Mouse (Mus musculus) myocyte (in vitro differentiated cells): ENCODE results near the gene Gm4981.
"Not testable (repeated sequence)": the region's sequence is repeated elsewhere in the genome, so short reads cannot be mapped to it uniquely, and the experiment has no call there.

Experiments used
- CEBPB ChIP-seq: IDR thresholded peaks from 2 replicates; pipeline ENCODE4 v1.6.1; 2011; ENCODE audit warnings: mild to moderate bottlenecking, moderate library complexity; ENCODE audit not compliant: poor library complexity, insufficient read depth, severe bottlenecking
- E2F4 ChIP-seq: IDR thresholded peaks from one replicate; pipeline ENCODE4 v1.6.1; 2011; ENCODE audit warnings: mild to moderate bottlenecking, control low read depth, moderate library complexity; ENCODE audit not compliant: insufficient read depth
- MAX ChIP-seq: IDR thresholded peaks from one replicate; pipeline ENCODE4 v1.6.1; 2011; ENCODE audit warnings: low read depth, mild to moderate bottlenecking, control low read depth
- POLR2A ChIP-seq: IDR thresholded peaks from one replicate; pipeline ENCODE4 v1.6.1; 2011; ENCODE audit warnings: low read depth, mild to moderate bottlenecking, control low read depth, moderate library complexity; ENCODE audit not compliant: insufficient read length
- SRF ChIP-seq: IDR thresholded peaks from one replicate; pipeline ENCODE4 v1.6.1; 2011; ENCODE audit warnings: low read depth; ENCODE audit not compliant: control insufficient read depth, insufficient read length
- USF1 ChIP-seq: IDR thresholded peaks from one replicate; pipeline ENCODE4 v1.6.1; 2011; ENCODE audit warnings: low read depth, mild to moderate bottlenecking, control low read depth, moderate library complexity

DNA sequence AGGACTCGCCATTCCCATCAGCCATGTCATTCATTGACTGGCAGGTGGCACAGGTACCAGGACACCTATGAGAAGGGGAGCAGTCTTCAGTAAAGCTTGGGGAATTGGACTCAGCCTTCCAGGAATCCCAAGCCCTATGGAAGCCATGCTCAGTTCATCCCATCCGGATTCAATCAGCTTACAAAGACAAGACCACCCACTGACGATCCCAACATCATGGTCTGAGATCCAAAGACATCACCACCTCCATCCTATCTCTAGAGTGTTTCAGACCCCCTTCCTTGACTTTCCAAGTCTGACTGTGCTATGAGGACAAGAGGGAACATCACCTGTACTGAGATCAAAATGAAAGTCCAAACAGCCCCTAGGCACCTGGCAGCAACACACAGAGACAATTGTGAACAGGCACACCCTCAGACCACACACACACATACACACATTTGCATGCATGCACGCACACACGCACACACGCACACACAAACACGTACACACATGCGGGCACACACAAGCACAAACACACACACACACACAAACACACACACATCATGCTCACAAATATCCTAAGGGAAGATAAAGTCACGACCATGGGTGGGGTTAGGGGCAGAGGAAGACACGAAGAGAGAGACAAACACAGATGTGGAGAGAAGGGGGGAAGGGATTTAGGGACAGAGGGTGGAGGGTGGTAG lies 3.3 kb downstream of the Gm4981 start:
- TF ChIP-seq POLR2A, MAX, USF1, E2F4, SRF, CEBPB: not testable (repeated sequence)
